Mouse (Mus musculus) liver, embryonic 15.5 days (tissue): ENCODE data around the gene Mllt6. TPM values are rescaled to one million over a fixed set of nuclear protein-coding genes. Genes with fewer than 3 reads are reported as not detected.
"Not testable (repeated sequence)": the region's sequence is repeated elsewhere in the genome, so short reads cannot be mapped to it uniquely, and the experiment has no call there.

Source experiments
- ATAC-seq: fragments of 200-750 bp; cut with Nextera tagmentation; 2 replicates; pipeline ENCODE4 v1.8.0; 2017; ENCODE audit warnings: moderate number of reproducible peaks, mild to moderate bottlenecking, moderate library complexity; ENCODE audit not compliant: insufficient read depth
- H3K27ac ChIP-seq: fragments of 300-500 bp; sonication (generic); replicated peaks from 2 replicates; pipeline ENCODE4 v1.5.1; 2015; ENCODE audit warnings: mild to moderate bottlenecking, inconsistent platforms
- H3K27me3 ChIP-seq: fragments of 300-500 bp; sonication (generic); 2 replicates; pipeline ENCODE4 v1.6.1; 2015; ENCODE audit warnings: mild to moderate bottlenecking, inconsistent platforms
- H3K36me3 ChIP-seq: fragments of 300-500 bp; sonication (generic); replicated peaks from 2 replicates; pipeline ENCODE4 v1.6.1; 2015; ENCODE audit warnings: moderate library complexity, mild to moderate bottlenecking, inconsistent platforms
- H3K4me1 ChIP-seq: fragments of 300-500 bp; sonication (generic); replicated peaks from 2 replicates; pipeline ENCODE4 v1.6.1; 2015; ENCODE audit warnings: inconsistent platforms
- H3K4me2 ChIP-seq: fragments of 300-500 bp; sonication (generic); 2 replicates; pipeline ENCODE4 v1.6.1; 2015; ENCODE audit warnings: moderate library complexity, mild to moderate bottlenecking, inconsistent platforms
- H3K4me3 ChIP-seq: fragments of 300-500 bp; sonication (generic); replicated peaks from 2 replicates; pipeline ENCODE4 v1.5.1; 2015; ENCODE audit warnings: mild to moderate bottlenecking, inconsistent platforms
- H3K9ac ChIP-seq: fragments of 300-500 bp; sonication (generic); 2 replicates; pipeline ENCODE4 v1.6.1; 2015; ENCODE audit warnings: moderate library complexity, mild to moderate bottlenecking, inconsistent platforms
- H3K9me3 ChIP-seq: fragments of 300-500 bp; sonication (generic); replicated peaks from 2 replicates; pipeline ENCODE4 v1.6.1; 2016; ENCODE audit warnings: inconsistent platforms
- WGBS: fragments of 180-500 bp; shearing (Covaris S2); methylation state at CpG from one replicate; pipeline ENCODE4 v1.1.7; 2015; ENCODE audit warnings: mixed read lengths; ENCODE audit not compliant: insufficient replicate concordance; 5-methylcytosine and 5-hydroxymethylcytosine counted together
- polyA plus RNA-seq: library from polyadenylated mRNA; unstranded; fragments of >200 nt; fragmentation: Nextera tagmentation; extraction: Ambion mirVana; gene quantifications from 2 replicates; pipeline ENCODE4 v1.2.1, GENCODE M21; 2015

The Mllt6 gene
- polyA plus RNA-seq, 1 experiment from 2014 or later, result 0.20 TPM

- H3K4me2 ChIP-seq, ATAC-seq, H3K9ac ChIP-seq, H3K36me3 ChIP-seq, H3K27me3 ChIP-seq, H3K4me1 ChIP-seq, H3K9me3 ChIP-seq, H3K27ac ChIP-seq, H3K4me3 ChIP-seq: not testable (repeated sequence)
- 61% methylated on average over 4 of the region's 4 CpGs for WGBS
Measured at GRCm38 (mm10) chr11:97648541-97648940, 14.7 kb upstream of the Mllt6 start.

GRCm38 (mm10) chr11:97650341-97650740 lies 12.9 kb upstream of the Mllt6 start:
- Histone ChIP-seq H3K9me3 (no peaks in the 10 kb centered on the region), H3K4me1 (no peaks in the 10 kb centered on the region), H3K36me3 (no peaks in the 10 kb centered on the region), H3K9ac (no peak overlapping the region), H3K4me2 (no peak overlapping the region), H3K27ac (no peak overlapping the region), H3K27me3 (peaks cover 5% of the 10 kb centered on the region; the same call in 1 of the 2 replicates), H3K4me3 (no peak overlapping the region)
- 65% methylated on average over 5 of the region's 5 CpGs for WGBS
- ATAC-seq, result no peak

- not testable (repeated sequence) for H3K27ac ChIP-seq, H3K4me1 ChIP-seq, H3K4me3 ChIP-seq, H3K4me2 ChIP-seq, H3K27me3 ChIP-seq, ATAC-seq, H3K9me3 ChIP-seq, H3K9ac ChIP-seq, H3K36me3 ChIP-seq
- 83% methylated on average over 11 of the region's 11 CpGs for WGBS
Measured at GRCm38 (mm10) chr11:97653376-97653775, 9.8 kb upstream of the Mllt6 start.

GRCm38 (mm10) chr11:97654210-97654609 lies 9.0 kb upstream of the Mllt6 start:
- H3K9me3 ChIP-seq, result no peaks in the 10 kb centered on the region
- no peak overlapping the region for H3K9ac ChIP-seq
- no peak for ATAC-seq
- peaks cover 16% of the 10 kb centered on the region for H3K27me3 ChIP-seq
- no peak overlapping the region for H3K4me3 ChIP-seq
- peaks cover 7% of the 10 kb centered on the region for H3K4me1 ChIP-seq
- WGBS, result 56% methylated on average over 2 of the region's 2 CpGs
- no peaks in the 10 kb centered on the region for H3K36me3 ChIP-seq
- H3K27ac ChIP-seq, result no peak overlapping the region
- no peak overlapping the region for H3K4me2 ChIP-seq

- Histone ChIP-seq H3K36me3 (no peaks in the 10 kb centered on the region), H3K4me1 (peaks cover 26% of the 10 kb centered on the region), H3K27me3 (peaks cover 33% of the 10 kb centered on the region), H3K27ac (no peak overlapping the region), H3K4me3 (no peak overlapping the region), H3K9me3 (no peaks in the 10 kb centered on the region), H3K9ac (no peak overlapping the region), H3K4me2 (no peak overlapping the region)
- no peak for ATAC-seq
- WGBS, result 72% methylated on average over 14 of the region's 14 CpGs
Measured at GRCm38 (mm10) chr11:97656269-97656971, 6.8 kb upstream of the Mllt6 start.

- 40% methylated on average over 5 of the region's 6 CpGs for WGBS
- H3K9ac ChIP-seq, result no peak overlapping the region
- no peak overlapping the region for H3K4me2 ChIP-seq
- H3K36me3 ChIP-seq, result no peaks in the 10 kb centered on the region
- H3K27ac ChIP-seq, result no peak overlapping the region
- no peak overlapping the region for H3K4me3 ChIP-seq
- no peaks in the 10 kb centered on the region for H3K9me3 ChIP-seq
- no peak for ATAC-seq
- peaks cover 42% of the 10 kb centered on the region for H3K27me3 ChIP-seq
- H3K4me1 ChIP-seq, result peaks cover 35% of the 10 kb centered on the region
Measured at GRCm38 (mm10) chr11:97657184-97657945, 5.8 kb upstream of the Mllt6 start.

GRCm38 (mm10) chr11:97657967-97658366 lies 5.2 kb upstream of the Mllt6 start:
- not testable (repeated sequence) for ATAC-seq, H3K4me3 ChIP-seq, H3K27ac ChIP-seq, H3K36me3 ChIP-seq, H3K9me3 ChIP-seq, H3K9ac ChIP-seq, H3K4me2 ChIP-seq
- 69% methylated on average over 6 of the region's 6 CpGs for WGBS
- peaks cover 48% of the 10 kb centered on the region for H3K27me3 ChIP-seq
- H3K4me1 ChIP-seq, result peaks cover 38% of the 10 kb centered on the region

- no peaks in the 10 kb centered on the region for H3K9me3 ChIP-seq
- peak overlapping the region; percentile 75 for H3K4me2 ChIP-seq
- H3K27ac ChIP-seq, result no peak overlapping the region
- H3K9ac ChIP-seq, result no peak overlapping the region
- H3K4me1 ChIP-seq, result peaks cover 38% of the 10 kb centered on the region
- H3K36me3 ChIP-seq, result no peaks in the 10 kb centered on the region
- H3K27me3 ChIP-seq, result peaks cover 57% of the 10 kb centered on the region
- no peak for ATAC-seq
- no peak overlapping the region for H3K4me3 ChIP-seq
- 37% methylated on average over 11 of the region's 11 CpGs for WGBS
Measured at GRCm38 (mm10) chr11:97658751-97659266, 4.4 kb upstream of the Mllt6 start.

- H3K9me3 ChIP-seq, result no peaks in the 10 kb centered on the region
- no peaks in the 10 kb centered on the region for H3K36me3 ChIP-seq
- H3K27me3 ChIP-seq, result peaks cover 63% of the 10 kb centered on the region
- peak overlapping the region; percentile 66 for H3K27ac ChIP-seq
- ATAC-seq, result 0 out of 2 replicates have a peak, but pooled peaks have one; percentile 19
- peaks cover 43% of the 10 kb centered on the region for H3K4me1 ChIP-seq
- peak overlapping the region; percentile 67 for H3K4me3 ChIP-seq
- peak overlapping the region; percentile 62 for H3K9ac ChIP-seq
- H3K4me2 ChIP-seq, result peak overlapping the region; percentile 75
- 2% methylated on average over 13 of the region's 13 CpGs for WGBS
Measured at GRCm38 (mm10) chr11:97659267-97659989, 3.8 kb upstream of the Mllt6 start.

GRCm38 (mm10) chr11:97659990-97660714 lies 3.1 kb upstream of the Mllt6 start:
- H3K27me3 ChIP-seq, result peaks cover 70% of the 10 kb centered on the region

More at GRCm38 (mm10) chr11:97659990-97660714, 3.1 kb upstream of the Mllt6 start:
- H3K9ac ChIP-seq, result peak overlapping the region; percentile 62
- under 1% methylated on average over 74 of the region's 78 CpGs for WGBS
- H3K9me3 ChIP-seq, result no peaks in the 10 kb centered on the region
- peaks cover 43% of the 10 kb centered on the region for H3K4me1 ChIP-seq
- peak overlapping the region; percentile 66 for H3K27ac ChIP-seq
- H3K36me3 ChIP-seq, result no peaks in the 10 kb centered on the region
- ATAC-seq, result peak; percentile 72
- peak overlapping the region; percentile 75 for H3K4me2 ChIP-seq
- H3K4me3 ChIP-seq, result peak overlapping the region; percentile 67
